Mouse (Mus musculus) stomach, postnatal 0 days (tissue): Measurements from ENCODE around the gene Panx1. TPM values are rescaled to one million over a fixed set of nuclear protein-coding genes. Genes with fewer than 3 reads are reported as not detected.

Experiments used
- ATAC-seq: fragments of 200-750 bp; cut with Nextera tagmentation; 2 replicates; pipeline ENCODE4 v1.8.0; 2017; ENCODE audit not compliant: low FRiP score, low TSS enrichment
- DNase-seq: peaks from one replicate; pipeline ENCODE4 v3.0.0-alpha.2; 2016; ENCODE audit warnings: low spot score
- H3K27ac ChIP-seq: fragments of 300-500 bp; sonication (generic); replicated peaks from 2 replicates; pipeline ENCODE4 v1.5.1; 2014; ENCODE audit warnings: mild to moderate bottlenecking, control low read depth
- H3K27me3 ChIP-seq: fragments of 300-500 bp; sonication (generic); 2 replicates; pipeline ENCODE4 v1.6.1; 2014; ENCODE audit warnings: low read length; ENCODE audit not compliant: control insufficient read depth, insufficient read depth
- H3K36me3 ChIP-seq: fragments of 300-500 bp; sonication (generic); 2 replicates; pipeline ENCODE4 v1.6.1; 2014; ENCODE audit warnings: low read length, mixed read lengths; ENCODE audit not compliant: control insufficient read depth, insufficient read depth
- H3K4me1 ChIP-seq: fragments of 300-500 bp; sonication (generic); replicated peaks from 2 replicates; pipeline ENCODE4 v1.6.1; 2014; ENCODE audit warnings: antibody characterized with exemption; ENCODE audit not compliant: control insufficient read depth, insufficient read depth
- H3K4me2 ChIP-seq: fragments of 300-500 bp; sonication (generic); replicated peaks from 2 replicates; pipeline ENCODE4 v1.6.1; 2014; ENCODE audit warnings: low read depth, mild to moderate bottlenecking, control low read depth, moderate library complexity
- H3K4me3 ChIP-seq: fragments of 300-500 bp; sonication (generic); 2 replicates; pipeline ENCODE4 v1.5.1; 2014; ENCODE audit warnings: low read depth, low read length, control low read depth
- H3K9ac ChIP-seq: fragments of 300-500 bp; sonication (generic); 2 replicates; pipeline ENCODE4 v1.6.1; 2014; ENCODE audit warnings: mild to moderate bottlenecking, low read length, control low read depth, mixed read lengths
- H3K9me3 ChIP-seq: fragments of 300-500 bp; sonication (generic); 2 replicates; pipeline ENCODE4 v1.6.1; 2016; ENCODE audit warnings: low read length; ENCODE audit not compliant: control insufficient read depth
- CTCF ChIP-seq: IDR thresholded peaks from 2 replicates; pipeline ENCODE4 v1.5.1; 2016; ENCODE audit warnings: antibody characterized with exemption, low read depth, mild to moderate bottlenecking, moderate library complexity
- EP300 ChIP-seq: optimal IDR thresholded peaks from 2 replicates; pipeline ENCODE3; 2016; ENCODE audit warnings: antibody characterized with exemption
- WGBS: fragments of 180-500 bp; shearing (Covaris S2); extraction: QIAGEN DNeasy Blood & Tissue Kit; methylation state at CpG from one replicate; pipeline ENCODE4 v1.1.7; 2014; 5-methylcytosine and 5-hydroxymethylcytosine counted together
- polyA plus RNA-seq: library from polyadenylated mRNA; unstranded; fragments of >200 nt; fragmentation: Nextera tagmentation; extraction: Ambion mirVana; gene quantifications from 2 replicates; pipeline ENCODE4 v1.2.1, GENCODE M21; 2015

Panx1 gene
- polyA plus RNA-seq, 1 experiment from 2014 or later, result 27.8 TPM

GRCm38 (mm10) chr9:15030771-15031170 is 14.5 kb downstream of the Panx1 start:
- WGBS, result 49% methylated on average over 8 of the region's 8 CpGs
- Histone ChIP-seq H3K36me3 (no peaks in the 10 kb centered on the region), H3K27me3 (no peaks in the 10 kb centered on the region), H3K4me2 (no peak overlapping the region), H3K9me3 (no peaks in the 10 kb centered on the region), H3K4me3 (no peak overlapping the region), H3K27ac (no peak overlapping the region), H3K9ac (no peak overlapping the region), H3K4me1 (no peaks in the 10 kb centered on the region)
- no peak for DNase-seq
- TF ChIP-seq EP300 (no peak), CTCF (no peak)
- ATAC-seq, result no peak

- H3K4me2 ChIP-seq, result no peak overlapping the region
- H3K27ac ChIP-seq, result no peak overlapping the region
- TF ChIP-seq CTCF (peak; percentile 85), EP300 (no peak)
- peak; percentile 82 for ATAC-seq
- no peak overlapping the region for H3K4me3 ChIP-seq
- no peak overlapping the region for H3K9ac ChIP-seq
- peak; percentile 76 for DNase-seq
- 51% methylated on average over 5 of the region's 5 CpGs for WGBS
- H3K4me1 ChIP-seq, result no peaks in the 10 kb centered on the region
- H3K27me3 ChIP-seq, result no peaks in the 10 kb centered on the region
- no peaks in the 10 kb centered on the region for H3K36me3 ChIP-seq
- H3K9me3 ChIP-seq, result no peaks in the 10 kb centered on the region
These were observed 16.1 kb downstream of the Panx1 start for GRCm38 (mm10) chr9:15029025-15029727.

GRCm38 (mm10) chr9:15027725-15028124 is 17.6 kb downstream of the Panx1 start:
- TF ChIP-seq EP300 (no peak), CTCF (peak; percentile 45)
- no peak overlapping the region for H3K4me3 ChIP-seq
- H3K4me2 ChIP-seq, result no peak overlapping the region
- H3K9me3 ChIP-seq, result no peaks in the 10 kb centered on the region
- no peaks in the 10 kb centered on the region for H3K27me3 ChIP-seq
- 65% methylated on average over 3 of the region's 3 CpGs for WGBS
- no peaks in the 10 kb centered on the region for H3K36me3 ChIP-seq
- H3K4me1 ChIP-seq, result no peaks in the 10 kb centered on the region
- H3K9ac ChIP-seq, result no peak overlapping the region
- DNase-seq (no peak), ATAC-seq (no peak)
- H3K27ac ChIP-seq, result no peak overlapping the region

- Histone ChIP-seq H3K9ac (no peak overlapping the region), H3K4me2 (no peak overlapping the region), H3K4me1 (no peaks in the 10 kb centered on the region), H3K27me3 (no peaks in the 10 kb centered on the region), H3K27ac (no peak overlapping the region), H3K4me3 (no peak overlapping the region), H3K9me3 (no peaks in the 10 kb centered on the region), H3K36me3 (no peaks in the 10 kb centered on the region)
- WGBS, result 94% methylated on average over 1 of the region's 1 CpGs
- ATAC-seq, result no peak
- TF ChIP-seq EP300, result no peak
- no peak for TF ChIP-seq CTCF
- DNase-seq, result no peak
These were observed 22.2 kb downstream of the Panx1 start for GRCm38 (mm10) chr9:15023049-15023448.

- H3K4me3 ChIP-seq, result no peak overlapping the region
- no peak overlapping the region for H3K4me2 ChIP-seq
- no peak overlapping the region for H3K27ac ChIP-seq
- H3K27me3 ChIP-seq, result no peaks in the 10 kb centered on the region
- no peak for ATAC-seq
- DNase-seq, result no peak
- no peaks in the 10 kb centered on the region for H3K4me1 ChIP-seq
- no peaks in the 10 kb centered on the region for H3K9me3 ChIP-seq
- 84% methylated on average over 9 of the region's 9 CpGs for WGBS
- no peaks in the 10 kb centered on the region for H3K36me3 ChIP-seq
- no peak overlapping the region for H3K9ac ChIP-seq
- no peak for TF ChIP-seq EP300
- TF ChIP-seq CTCF, result no peak
These were observed 24.1 kb downstream of the Panx1 start for GRCm38 (mm10) chr9:15021156-15021555.

GRCm38 (mm10) chr9:15020561-15021080 is 24.7 kb downstream of the Panx1 start:
- H3K9me3 ChIP-seq, result no peaks in the 10 kb centered on the region
- 91% methylated on average over 5 of the region's 5 CpGs for WGBS
- H3K4me3 ChIP-seq, result no peak overlapping the region
- no peak overlapping the region for H3K9ac ChIP-seq
- DNase-seq, result no peak
- no peak overlapping the region for H3K27ac ChIP-seq
- H3K4me2 ChIP-seq, result no peak overlapping the region
- H3K27me3 ChIP-seq, result no peaks in the 10 kb centered on the region
- no peak for ATAC-seq
- H3K36me3 ChIP-seq, result no peaks in the 10 kb centered on the region
- TF ChIP-seq CTCF (no peak), EP300 (no peak)
- H3K4me1 ChIP-seq, result no peaks in the 10 kb centered on the region
